Mouse (Mus musculus) hindbrain, embryonic 13.5 days (tissue): ENCODE results near the gene Fign. TPM values are rescaled to one million over a fixed set of nuclear protein-coding genes. Genes with fewer than 3 reads are reported as not detected.

Source experiments
- ATAC-seq: fragments of 200-750 bp; cut with Nextera tagmentation; 2 replicates; pipeline ENCODE4 v1.8.0; 2017; ENCODE audit warnings: moderate TSS enrichment; ENCODE audit not compliant: low FRiP score
- H3K27ac ChIP-seq: fragments of 300-500 bp; sonication (generic); 2 replicates; pipeline ENCODE4 v1.5.1; 2015; ENCODE audit warnings: inconsistent platforms, mild to moderate bottlenecking, moderate library complexity
- H3K27me3 ChIP-seq: fragments of 300-500 bp; sonication (generic); 2 replicates; pipeline ENCODE4 v1.6.1; 2015; ENCODE audit warnings: mild to moderate bottlenecking, inconsistent platforms
- H3K36me3 ChIP-seq: fragments of 300-500 bp; sonication (generic); 2 replicates; pipeline ENCODE4 v1.6.1; 2015; ENCODE audit warnings: mild to moderate bottlenecking, inconsistent platforms
- H3K4me1 ChIP-seq: fragments of 300-500 bp; sonication (generic); replicated peaks from 2 replicates; pipeline ENCODE4 v1.6.1; 2015; ENCODE audit warnings: inconsistent platforms
- H3K4me2 ChIP-seq: fragments of 300-500 bp; sonication (generic); 2 replicates; pipeline ENCODE4 v1.6.1; 2015; ENCODE audit warnings: inconsistent platforms, mild to moderate bottlenecking, moderate library complexity
- H3K4me3 ChIP-seq: fragments of 300-500 bp; sonication (generic); 2 replicates; pipeline ENCODE4 v1.5.1; 2015; ENCODE audit warnings: mild to moderate bottlenecking, inconsistent platforms
- H3K9ac ChIP-seq: fragments of 300-500 bp; sonication (generic); 2 replicates; pipeline ENCODE4 v1.6.1; 2015; ENCODE audit warnings: mild to moderate bottlenecking, inconsistent platforms
- H3K9me3 ChIP-seq: fragments of 300-500 bp; sonication (generic); 2 replicates; pipeline ENCODE4 v1.6.1; 2016; ENCODE audit warnings: inconsistent platforms
- WGBS: fragments of 180-500 bp; shearing (Covaris S2); methylation state at CpG from one replicate; pipeline ENCODE4 v1.1.7; 2015; 5-methylcytosine and 5-hydroxymethylcytosine counted together
- polyA plus RNA-seq: library from polyadenylated mRNA; unstranded; fragments of >200 nt; fragmentation: Nextera tagmentation; extraction: Ambion mirVana; gene quantifications from 2 replicates; pipeline ENCODE4 v1.2.1, GENCODE M21; 2015

The Fign gene
- polyA plus RNA-seq, 1 experiment from 2014 or later: 16.9 TPM

DNA sequence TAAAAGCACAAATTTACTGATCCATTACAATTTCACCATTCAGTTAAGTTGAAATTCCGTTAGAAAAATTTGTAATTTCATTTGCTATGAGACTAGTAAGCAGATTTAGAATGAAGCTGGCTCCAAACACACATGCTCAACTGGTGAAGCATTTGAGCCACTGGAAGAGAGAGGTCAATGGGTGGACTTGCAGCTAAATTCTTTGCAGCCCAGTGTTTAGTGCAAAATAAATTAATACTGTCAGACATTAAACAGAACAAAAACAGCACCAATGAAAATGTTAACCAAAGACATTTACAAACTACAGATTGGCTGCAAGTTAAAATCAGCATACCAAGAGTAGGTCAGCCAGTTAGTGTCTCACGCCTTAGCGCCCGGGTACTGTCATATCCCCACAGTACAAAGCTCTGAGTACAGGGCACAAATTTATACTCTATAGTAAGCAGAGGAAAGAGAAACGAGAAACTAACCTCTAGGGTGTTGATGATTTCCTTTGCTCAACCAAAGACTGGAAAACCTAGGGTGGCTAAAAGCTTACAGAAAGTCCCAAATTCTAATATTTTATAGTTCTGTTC is 13.9 kb downstream of the Fign start:
- no peak overlapping the region for H3K4me2 ChIP-seq
- 81% methylated on average over 5 of the region's 5 CpGs for WGBS

DNA sequence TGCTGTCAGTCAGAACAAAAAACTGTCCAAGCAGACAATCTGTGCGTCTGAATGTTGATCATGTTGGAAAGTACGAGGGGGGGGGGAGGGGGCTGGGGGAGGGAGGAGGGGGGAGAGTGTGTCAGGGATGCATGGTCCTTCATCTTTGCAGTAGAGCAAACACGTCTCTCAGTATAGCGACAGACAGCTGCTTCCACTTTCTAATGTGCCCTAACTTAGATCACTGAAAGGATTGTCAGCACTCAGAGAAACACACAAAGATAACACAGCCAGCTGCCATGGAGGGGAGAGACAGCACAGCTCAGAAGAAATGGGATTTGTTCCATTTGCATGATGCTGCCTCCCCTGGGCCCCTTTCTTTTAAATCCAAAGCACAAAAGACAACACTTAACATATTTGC is 18.1 kb downstream of the Fign start:
- ATAC-seq: peak; percentile 38; the same call in 1 of the 2 replicates
- Histone ChIP-seq H3K4me1 (peaks cover 68% of the 10 kb centered on the region), H3K4me2 (peak overlapping the region; percentile 13; the same call in 1 of the 2 replicates), H3K36me3 (no peaks in the 10 kb centered on the region), H3K9me3 (no peaks in the 10 kb centered on the region), H3K27me3 (no peaks in the 10 kb centered on the region), H3K9ac (peak overlapping the region; percentile 58; the same call in 1 of the 2 replicates), H3K27ac (peak overlapping the region; percentile 78), H3K4me3 (no peak overlapping the region)
- WGBS: 10% methylated on average over 4 of the region's 4 CpGs

More for the DNA sequence above, 13.9 kb downstream of the Fign start:
- no peak for ATAC-seq
- Histone ChIP-seq H3K27me3 (no peaks in the 10 kb centered on the region), H3K27ac (no peak overlapping the region), H3K9ac (no peak overlapping the region), H3K4me3 (no peak overlapping the region), H3K4me1 (peaks cover 35% of the 10 kb centered on the region), H3K9me3 (no peaks in the 10 kb centered on the region), H3K36me3 (no peaks in the 10 kb centered on the region)

DNA sequence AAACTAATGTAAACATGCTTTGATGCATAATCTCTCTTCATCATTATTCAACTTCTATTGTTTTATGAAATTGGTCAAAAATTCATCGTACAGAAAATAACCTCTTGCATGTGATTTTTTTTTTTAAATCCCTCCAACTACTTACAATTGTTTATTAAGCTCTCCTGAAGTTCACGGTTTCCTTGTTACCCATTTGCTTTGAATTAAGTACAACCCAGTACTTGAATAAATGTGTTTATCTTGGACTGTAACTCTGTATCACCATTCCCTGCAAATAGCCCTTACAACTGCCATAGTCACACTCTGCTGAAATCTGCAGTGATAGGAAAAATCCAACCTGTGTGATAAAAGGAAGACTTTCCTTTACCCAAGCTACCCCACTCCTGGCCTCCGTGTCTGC is 19.3 kb downstream of the Fign start:
- Histone ChIP-seq H3K9me3 (no peaks in the 10 kb centered on the region), H3K9ac (no peak overlapping the region), H3K4me1 (peaks cover 74% of the 10 kb centered on the region), H3K27me3 (no peaks in the 10 kb centered on the region), H3K4me2 (no peak overlapping the region), H3K27ac (peak overlapping the region; percentile 66; the same call in 1 of the 2 replicates), H3K4me3 (no peak overlapping the region), H3K36me3 (no peaks in the 10 kb centered on the region)
- ATAC-seq: no peak
- WGBS: 70% methylated on average over 3 of the region's 3 CpGs

DNA sequence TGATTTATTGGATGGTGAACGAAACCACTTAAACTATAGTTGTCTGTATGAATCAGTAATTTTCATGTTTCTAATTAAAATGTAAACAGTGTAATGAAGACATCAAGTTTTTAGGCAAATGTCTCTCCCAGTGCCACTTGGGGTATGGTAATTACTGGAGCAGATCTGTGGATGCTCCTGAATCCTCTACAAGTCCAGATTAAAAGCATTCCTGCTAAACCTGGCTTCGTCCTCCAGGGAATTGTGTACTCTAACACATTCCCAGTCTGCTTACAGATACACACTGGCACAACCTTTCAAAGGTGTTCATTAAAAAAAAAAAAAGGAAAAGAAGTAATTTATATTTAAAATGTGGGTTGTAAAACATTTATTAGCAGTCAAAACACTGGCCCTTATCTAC is 20.0 kb downstream of the Fign start:
- ATAC-seq: no peak
- H3K4me1 ChIP-seq: peaks cover 79% of the 10 kb centered on the region

DNA sequence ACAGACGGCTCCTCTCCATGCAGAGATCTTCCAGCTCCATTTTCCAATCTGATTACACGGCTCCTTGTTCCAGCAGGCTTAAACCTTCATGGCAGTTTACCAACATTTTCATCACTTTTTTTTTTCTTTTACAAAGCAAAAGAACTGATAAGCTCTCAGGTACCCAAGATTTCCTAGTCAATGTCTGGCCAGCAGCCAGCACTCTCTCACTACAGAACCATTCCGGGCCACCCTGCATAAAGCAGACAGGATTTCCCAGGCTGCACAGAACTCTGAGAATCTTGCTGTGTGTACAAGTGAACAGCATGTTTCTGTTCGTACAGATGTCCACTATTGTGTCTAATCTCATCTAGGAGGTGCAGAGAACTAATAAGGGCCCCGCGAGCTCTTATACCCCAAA is 22.0 kb downstream of the Fign start:
- Histone ChIP-seq H3K27me3 (no peaks in the 10 kb centered on the region), H3K4me3 (no peak overlapping the region; the same call in 1 of the 2 replicates), H3K4me2 (peak overlapping the region; percentile 38), H3K27ac (peak overlapping the region; percentile 35; the same call in 1 of the 2 replicates), H3K36me3 (no peaks in the 10 kb centered on the region), H3K9me3 (no peaks in the 10 kb centered on the region), H3K4me1 (peaks cover 74% of the 10 kb centered on the region), H3K9ac (no peak overlapping the region)
- ATAC-seq: no peak
- WGBS: 53% methylated on average over 6 of the region's 6 CpGs

More for the DNA sequence above, 20.0 kb downstream of the Fign start:
- Histone ChIP-seq H3K4me3 (no peak overlapping the region), H3K9me3 (no peaks in the 10 kb centered on the region), H3K9ac (no peak overlapping the region), H3K27me3 (no peaks in the 10 kb centered on the region), H3K36me3 (no peaks in the 10 kb centered on the region), H3K27ac (no peak overlapping the region), H3K4me2 (no peak overlapping the region)
- WGBS: 56% methylated on average over 2 of the region's 2 CpGs

DNA sequence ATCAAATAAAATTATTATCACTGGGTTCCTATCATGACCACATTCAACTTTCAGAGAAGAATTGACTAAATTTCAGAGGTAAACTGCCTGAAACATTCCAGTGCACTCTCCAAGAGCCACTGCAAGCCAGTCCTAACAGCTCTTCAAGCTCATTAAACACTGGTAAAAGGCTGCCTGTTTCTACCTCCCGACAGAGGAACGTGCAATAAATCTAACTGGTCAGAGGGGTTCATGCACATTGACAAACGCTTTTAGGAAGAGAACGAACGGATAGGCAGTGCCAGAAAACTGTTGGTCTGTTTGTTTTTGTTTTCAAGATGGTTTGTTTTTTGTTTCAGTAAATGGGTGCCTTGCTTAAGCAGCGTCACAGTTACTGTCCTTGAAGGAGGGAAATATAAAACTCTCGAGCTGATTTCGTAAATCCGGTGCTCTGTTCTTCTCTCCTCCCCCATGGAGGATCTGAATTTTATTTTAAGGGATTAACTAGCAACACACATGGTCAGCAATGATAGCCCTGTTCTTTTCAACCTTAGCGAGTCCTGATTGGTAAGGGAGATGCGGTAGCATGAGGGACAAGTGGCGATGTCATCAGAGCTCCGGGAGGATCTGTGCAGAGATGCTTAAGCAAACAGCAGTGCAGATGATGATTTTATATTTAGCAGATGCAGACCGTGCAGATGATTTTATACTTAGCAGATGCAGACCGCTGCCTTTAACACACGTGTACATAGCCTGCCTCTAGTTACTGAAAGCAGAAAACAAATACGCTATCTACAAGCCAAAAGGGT is 23.0 kb downstream of the Fign start:
- peak overlapping the region; percentile 38 for H3K4me2 ChIP-seq
- 0 out of 2 replicates have a peak, but pooled peaks have one; percentile 26 for ATAC-seq
- H3K9me3 ChIP-seq: no peaks in the 10 kb centered on the region
- H3K4me1 ChIP-seq: peaks cover 64% of the 10 kb centered on the region
- H3K4me3 ChIP-seq: peak overlapping the region; percentile 14
- H3K27ac ChIP-seq: peak overlapping the region; percentile 35
- 0 out of 2 replicates have a peak overlapping the region, but pooled peaks have one; percentile 4 for H3K9ac ChIP-seq
- 38% methylated on average over 17 of the region's 17 CpGs for WGBS
- no peaks in the 10 kb centered on the region for H3K36me3 ChIP-seq
- no peaks in the 10 kb centered on the region for H3K27me3 ChIP-seq

DNA sequence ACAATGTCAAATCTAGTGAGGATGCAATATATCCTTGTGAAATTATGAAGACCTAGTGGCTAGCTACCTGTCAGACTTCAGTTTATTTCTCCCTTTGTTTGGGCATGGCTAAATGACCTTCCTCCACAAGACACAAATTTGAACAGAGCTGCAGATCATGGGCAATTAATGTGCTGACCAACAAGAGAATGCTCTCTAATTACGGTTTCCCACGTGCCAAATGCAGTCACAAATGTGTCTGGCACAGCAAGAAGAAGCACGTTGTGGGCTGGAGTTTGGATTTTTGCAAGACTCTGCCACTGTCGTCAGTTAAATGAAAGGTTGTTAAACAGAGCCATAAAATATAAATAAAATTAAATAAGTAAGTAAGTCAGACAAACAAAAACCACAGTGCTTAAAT is 25.7 kb downstream of the Fign start:
- Histone ChIP-seq H3K4me3 (no peak overlapping the region), H3K36me3 (no peaks in the 10 kb centered on the region), H3K4me1 (peaks cover 46% of the 10 kb centered on the region), H3K4me2 (no peak overlapping the region), H3K27ac (no peak overlapping the region), H3K27me3 (no peaks in the 10 kb centered on the region), H3K9ac (no peak overlapping the region), H3K9me3 (no peaks in the 10 kb centered on the region)
- 41% methylated on average over 4 of the region's 4 CpGs for WGBS
- no peak for ATAC-seq

DNA sequence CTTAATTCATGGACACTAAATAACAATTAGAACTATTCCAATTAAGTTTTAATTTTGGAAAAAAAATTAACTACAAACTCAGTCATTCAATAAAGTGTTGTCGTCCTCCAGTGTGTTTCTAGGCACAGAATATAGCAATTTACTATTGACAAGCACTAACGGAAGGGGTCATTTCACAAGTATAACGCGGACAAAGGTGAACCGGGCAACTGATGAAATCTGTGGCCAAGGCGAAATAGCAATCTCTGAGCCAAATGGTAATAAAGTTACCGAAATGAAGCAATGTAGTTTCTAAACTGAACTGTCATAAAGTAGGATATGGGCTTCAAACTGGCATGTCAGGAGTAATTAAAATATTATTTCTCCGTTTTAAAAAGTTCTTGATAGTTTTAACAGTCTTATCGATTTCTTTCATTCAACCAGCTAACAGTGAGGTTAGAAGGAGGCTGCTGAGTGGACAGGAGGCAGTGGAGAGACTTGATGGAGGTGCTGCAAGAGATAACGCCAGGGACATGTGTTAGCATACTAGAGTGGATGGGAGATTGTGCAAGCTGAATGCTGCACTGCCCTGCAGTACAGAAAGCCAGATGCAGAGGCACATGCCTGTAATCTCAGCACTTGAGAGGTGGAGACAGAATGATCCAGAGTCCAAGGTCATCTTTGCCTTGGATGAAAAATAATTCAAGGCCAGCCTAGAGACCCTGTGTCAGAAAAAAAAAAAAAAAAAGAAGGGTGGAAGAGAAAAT is 27.7 kb downstream of the Fign start:
- WGBS: 90% methylated on average over 10 of the region's 10 CpGs
- no peaks in the 10 kb centered on the region for H3K9me3 ChIP-seq
- no peaks in the 10 kb centered on the region for H3K27me3 ChIP-seq
- peaks cover 29% of the 10 kb centered on the region for H3K4me1 ChIP-seq
- no peak overlapping the region for H3K9ac ChIP-seq
- H3K36me3 ChIP-seq: no peaks in the 10 kb centered on the region
- no peak for ATAC-seq
- H3K4me3 ChIP-seq: no peak overlapping the region
- no peak overlapping the region for H3K27ac ChIP-seq
- H3K4me2 ChIP-seq: no peak overlapping the region

DNA sequence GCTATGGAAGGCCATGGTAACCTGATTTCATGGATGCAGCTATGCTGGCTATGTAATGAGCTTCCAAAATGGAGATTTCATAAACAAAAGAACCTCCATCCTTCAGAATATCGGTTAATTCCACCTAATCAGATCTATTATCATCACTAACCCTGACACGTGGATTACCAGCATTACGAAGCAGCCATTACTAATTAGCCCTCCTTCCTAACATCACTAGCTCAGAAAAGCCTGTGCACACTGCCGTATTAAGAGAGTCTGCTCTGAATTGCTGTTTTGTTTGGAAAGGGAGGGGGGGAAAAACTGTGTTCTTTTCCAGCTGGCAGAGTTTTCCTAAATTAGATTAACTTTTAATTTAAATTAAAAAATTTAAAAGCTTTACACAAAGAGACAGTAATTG is 32.3 kb downstream of the Fign start:
- WGBS: 52% methylated on average over 4 of the region's 4 CpGs
- Histone ChIP-seq H3K4me3 (no peak overlapping the region), H3K27ac (no peak overlapping the region), H3K9ac (no peak overlapping the region), H3K9me3 (no peaks in the 10 kb centered on the region), H3K4me1 (0 out of 2 replicates have a peak, but pooled peaks cover 3% of the 10 kb centered on the region), H3K27me3 (no peaks in the 10 kb centered on the region), H3K36me3 (no peaks in the 10 kb centered on the region), H3K4me2 (no peak overlapping the region)
- no peak for ATAC-seq

DNA sequence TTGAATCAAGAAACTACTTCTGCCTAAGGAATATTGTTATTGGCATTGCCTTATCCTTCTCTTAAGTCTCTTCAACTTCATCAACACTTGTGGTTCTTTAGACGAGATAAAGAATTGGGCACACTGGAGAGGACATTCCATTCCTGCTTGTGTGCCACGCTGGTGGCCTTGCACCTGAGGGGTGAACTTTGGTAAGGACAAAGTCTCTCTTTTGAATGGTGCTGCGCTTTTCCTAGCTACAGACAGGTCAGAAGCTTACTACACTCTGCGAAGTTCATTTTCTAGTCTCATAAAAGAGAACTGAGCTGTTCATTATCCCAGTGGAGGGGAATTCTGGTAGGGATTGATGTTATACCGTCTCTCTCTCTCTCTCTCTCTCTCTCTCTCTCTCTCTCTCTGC is 38.4 kb downstream of the Fign start:
- Histone ChIP-seq H3K4me3 (no peak overlapping the region), H3K36me3 (no peaks in the 10 kb centered on the region), H3K9me3 (no peaks in the 10 kb centered on the region), H3K9ac (no peak overlapping the region), H3K27me3 (no peaks in the 10 kb centered on the region), H3K27ac (no peak overlapping the region), H3K4me1 (no peaks in the 10 kb centered on the region), H3K4me2 (no peak overlapping the region)
- no peak for ATAC-seq
- 86% methylated on average over 5 of the region's 5 CpGs for WGBS

DNA sequence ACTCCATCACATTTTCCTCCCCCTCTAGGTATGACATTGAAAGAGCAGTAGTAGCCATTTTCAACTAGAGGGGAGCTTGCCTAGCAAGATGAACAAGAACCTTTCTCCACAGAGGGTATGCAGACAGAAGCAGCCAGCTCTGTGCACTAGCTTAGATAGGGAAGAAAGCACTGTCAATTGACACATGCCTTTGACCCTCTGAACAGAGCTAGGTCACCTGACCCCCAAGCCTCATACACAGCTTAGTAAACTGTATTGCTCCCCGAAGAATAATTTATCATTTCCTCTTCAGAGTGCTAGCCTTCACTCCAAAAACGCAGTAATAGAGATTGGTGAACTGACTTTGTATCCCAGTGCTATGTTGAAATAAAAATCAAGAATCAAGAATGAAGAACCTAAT is 49.7 kb downstream of the Fign start:
- WGBS: 76% methylated on average over 2 of the region's 2 CpGs
- no peak for ATAC-seq
- no peak overlapping the region for H3K4me3 ChIP-seq
- H3K4me1 ChIP-seq: peaks cover 4% of the 10 kb centered on the region; the same call in 1 of the 2 replicates
- H3K36me3 ChIP-seq: no peaks in the 10 kb centered on the region
- no peak overlapping the region for H3K4me2 ChIP-seq
- H3K9me3 ChIP-seq: no peaks in the 10 kb centered on the region
- H3K27me3 ChIP-seq: no peaks in the 10 kb centered on the region
- no peak overlapping the region for H3K9ac ChIP-seq
- no peak overlapping the region for H3K27ac ChIP-seq

DNA sequence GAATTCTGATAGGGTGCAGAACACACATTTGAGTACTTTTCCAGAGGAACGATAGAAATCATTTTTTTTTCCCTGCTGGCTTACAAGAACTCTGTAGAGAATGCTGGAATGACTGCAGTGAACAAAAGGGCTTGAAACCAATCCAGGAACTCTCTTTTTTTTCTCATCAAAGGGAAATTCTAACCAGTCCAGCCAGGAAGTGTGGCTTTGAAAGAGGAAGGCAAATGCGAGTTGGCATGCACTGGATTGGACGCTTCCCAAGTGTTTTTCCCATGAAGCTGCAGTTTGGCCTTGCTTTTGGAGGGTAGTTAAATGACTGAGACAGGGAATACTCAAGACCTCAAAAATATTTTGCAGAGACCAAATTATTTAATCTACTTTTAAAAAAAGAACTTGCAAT is 54.7 kb downstream of the Fign start:
- no peak overlapping the region for H3K4me2 ChIP-seq
- no peak for ATAC-seq
- no peak overlapping the region for H3K27ac ChIP-seq
- peaks cover 6% of the 10 kb centered on the region; the same call in 1 of the 2 replicates for H3K4me1 ChIP-seq
- H3K9me3 ChIP-seq: no peaks in the 10 kb centered on the region
- no peaks in the 10 kb centered on the region for H3K36me3 ChIP-seq
- H3K9ac ChIP-seq: no peak overlapping the region
- 56% methylated on average over 3 of the region's 3 CpGs for WGBS
- H3K4me3 ChIP-seq: no peak overlapping the region
- H3K27me3 ChIP-seq: no peaks in the 10 kb centered on the region
